Mouse (Mus musculus): ENCODE measurements around the gene Slc6a5. TPM values are rescaled to one million over a fixed set of nuclear protein-coding genes. Genes with fewer than 3 reads are reported as not detected.
A peak's percentile ranks its signal among the peaks of the same experiment; 100 is the strongest.

The Slc6a5 gene
- polyA plus RNA-seq, 1 experiment from 2014 or later = not detected

- ATAC-seq (no peak), DNase-seq (ENCODE audit: low spot score) (peak; percentile 63)
- Histone ChIP-seq H3K4me1 (ENCODE audit: control insufficient read depth, insufficient read depth, low read length) (0 out of 2 replicates have a peak, but pooled peaks cover 2% of the 10 kb centered on the region), H3K4me3 (ENCODE audit: low read depth, low read length) (no peak overlapping the region), H3K27ac (ENCODE audit: low read depth, low read length) (no peak overlapping the region), H3K4me2 (ENCODE audit: low read length) (no peak overlapping the region), H3K9ac (ENCODE audit: low read length) (no peak overlapping the region), H3K9me3 (replicated peaks; ENCODE audit: control insufficient read depth, low read length) (no peaks in the 10 kb centered on the region), H3K27me3 (replicated peaks; ENCODE audit: control insufficient read depth, insufficient read depth, low read length) (peaks cover 88% of the 10 kb centered on the region), H3K36me3 (ENCODE audit: control insufficient read depth, insufficient read depth, low read length) (no peaks in the 10 kb centered on the region)
- under 1% methylated on average over 16 of the region's 16 CpGs for WGBS
Measured at GRCm38 (mm10) chr7:49910361-49910760, 415 bp downstream of the Slc6a5 start.

GRCm38 (mm10) chr7:49911147-49911946 lies 1.4 kb downstream of the Slc6a5 start:
- no peak overlapping the region for H3K27ac ChIP-seq (ENCODE audit: low read depth, low read length)
- H3K4me3 ChIP-seq (ENCODE audit: low read depth, low read length) = no peak overlapping the region
- H3K27me3 ChIP-seq (replicated peaks; ENCODE audit: control insufficient read depth, insufficient read depth, low read length) = peaks cover 90% of the 10 kb centered on the region
- no peak overlapping the region for H3K4me2 ChIP-seq (ENCODE audit: low read length)
- WGBS = 2% methylated on average over 23 of the region's 23 CpGs
- DNase-seq (ENCODE audit: low spot score) = no peak
- H3K36me3 ChIP-seq (ENCODE audit: control insufficient read depth, insufficient read depth, low read length) = no peaks in the 10 kb centered on the region
- H3K9me3 ChIP-seq (replicated peaks; ENCODE audit: control insufficient read depth, low read length) = no peaks in the 10 kb centered on the region
- H3K9ac ChIP-seq (ENCODE audit: low read length) = no peak overlapping the region
- no peak for ATAC-seq
- H3K4me1 ChIP-seq (ENCODE audit: control insufficient read depth, insufficient read depth, low read length) = 0 out of 2 replicates have a peak, but pooled peaks cover 2% of the 10 kb centered on the region

- no peak for DNase-seq (ENCODE audit: low spot score)
- ATAC-seq = peak; percentile 14; the same call in 1 of the 2 replicates
- Histone ChIP-seq H3K9me3 (replicated peaks; ENCODE audit: control insufficient read depth, low read length) (no peaks in the 10 kb centered on the region), H3K9ac (ENCODE audit: low read length) (no peak overlapping the region), H3K4me2 (ENCODE audit: low read length) (no peak overlapping the region), H3K27me3 (replicated peaks; ENCODE audit: control insufficient read depth, insufficient read depth, low read length) (peaks cover 90% of the 10 kb centered on the region), H3K36me3 (ENCODE audit: control insufficient read depth, insufficient read depth, low read length) (no peaks in the 10 kb centered on the region), H3K4me1 (ENCODE audit: control insufficient read depth, insufficient read depth, low read length) (0 out of 2 replicates have a peak, but pooled peaks cover 2% of the 10 kb centered on the region), H3K27ac (ENCODE audit: low read depth, low read length) (no peak overlapping the region), H3K4me3 (ENCODE audit: low read depth, low read length) (no peak overlapping the region)
- 1% methylated on average over 26 of the region's 26 CpGs for WGBS
Measured at GRCm38 (mm10) chr7:49911947-49912262, 2.0 kb downstream of the Slc6a5 start.

- Histone ChIP-seq H3K27me3 (replicated peaks; ENCODE audit: control insufficient read depth, insufficient read depth, low read length) (peaks cover 90% of the 10 kb centered on the region), H3K27ac (ENCODE audit: low read depth, low read length) (no peak overlapping the region), H3K4me2 (ENCODE audit: low read length) (no peak overlapping the region), H3K9me3 (replicated peaks; ENCODE audit: control insufficient read depth, low read length) (no peaks in the 10 kb centered on the region), H3K9ac (ENCODE audit: low read length) (no peak overlapping the region), H3K4me3 (ENCODE audit: low read depth, low read length) (no peak overlapping the region), H3K36me3 (ENCODE audit: control insufficient read depth, insufficient read depth, low read length) (no peaks in the 10 kb centered on the region), H3K4me1 (ENCODE audit: control insufficient read depth, insufficient read depth, low read length) (0 out of 2 replicates have a peak, but pooled peaks cover 2% of the 10 kb centered on the region)
- WGBS = 3% methylated on average over 4 of the region's 4 CpGs
- ATAC-seq (no peak), DNase-seq (ENCODE audit: low spot score) (no peak)
Measured at GRCm38 (mm10) chr7:49913164-49913563, 3.2 kb downstream of the Slc6a5 start.

DNA sequence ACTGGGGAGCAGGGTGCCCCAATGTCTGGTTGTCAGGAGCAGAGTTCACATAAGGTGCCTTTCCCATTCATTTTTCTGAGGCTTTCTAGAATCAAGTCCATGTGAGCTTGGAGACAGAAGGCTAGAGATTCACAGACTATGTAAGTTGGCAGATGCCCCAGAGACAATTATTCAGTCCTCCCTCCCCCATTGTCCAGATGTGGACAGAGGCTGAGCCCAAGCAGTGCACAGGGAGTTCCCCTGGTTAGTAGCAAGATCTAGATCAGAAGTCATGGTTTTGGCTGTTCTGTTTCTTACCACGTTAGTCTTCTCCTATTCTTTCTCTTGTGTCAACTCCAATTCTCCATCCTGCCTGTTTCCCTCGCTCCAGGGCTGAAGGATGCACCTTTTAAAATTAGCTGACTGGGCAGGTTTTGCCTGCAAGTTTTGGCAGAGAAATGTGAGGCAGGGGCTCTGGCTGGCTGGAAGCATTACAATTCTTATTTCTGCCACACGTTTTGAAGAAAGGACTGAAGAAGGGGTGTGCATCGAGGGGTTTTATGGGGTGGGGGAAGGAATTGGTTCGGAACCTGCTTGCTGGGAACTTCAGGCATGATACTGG lies 3.9 kb downstream of the Slc6a5 start:
- 1% methylated on average over 5 of the region's 5 CpGs for WGBS
- no peak overlapping the region for H3K4me3 ChIP-seq (ENCODE audit: low read depth, low read length)
- H3K9me3 ChIP-seq (replicated peaks; ENCODE audit: control insufficient read depth, low read length) = no peaks in the 10 kb centered on the region
- no peak overlapping the region for H3K9ac ChIP-seq (ENCODE audit: low read length)
- no peak overlapping the region for H3K27ac ChIP-seq (ENCODE audit: low read depth, low read length)
- no peaks in the 10 kb centered on the region for H3K36me3 ChIP-seq (ENCODE audit: control insufficient read depth, insufficient read depth, low read length)
- H3K4me2 ChIP-seq (ENCODE audit: low read length) = no peak overlapping the region
- H3K27me3 ChIP-seq (replicated peaks; ENCODE audit: control insufficient read depth, insufficient read depth, low read length) = peaks cover 90% of the 10 kb centered on the region
- DNase-seq (ENCODE audit: low spot score) (no peak), ATAC-seq (no peak)
- H3K4me1 ChIP-seq (ENCODE audit: control insufficient read depth, insufficient read depth, low read length) = 0 out of 2 replicates have a peak, but pooled peaks cover 2% of the 10 kb centered on the region

DNA sequence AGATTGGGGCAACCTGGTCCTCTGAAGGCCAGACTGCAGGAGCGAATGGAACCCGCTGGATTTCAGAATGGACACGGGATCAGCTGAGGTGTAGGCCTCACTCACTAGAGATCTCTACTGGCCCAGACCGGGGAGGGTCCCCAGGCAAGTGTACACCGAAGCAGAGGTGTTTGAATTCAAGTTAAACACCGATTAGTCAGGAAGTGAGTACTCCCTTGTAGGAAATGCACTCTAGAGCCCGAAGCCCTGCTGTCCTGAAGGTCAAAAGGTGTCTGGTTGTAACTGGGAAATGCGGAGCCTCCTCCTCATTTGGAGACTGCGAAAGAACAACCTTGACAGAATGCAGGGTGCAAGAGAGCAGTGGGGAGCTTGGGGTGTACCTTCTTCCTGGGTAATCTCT lies 5.0 kb downstream of the Slc6a5 start:
- WGBS = 2% methylated on average over 9 of the region's 9 CpGs
- Histone ChIP-seq H3K27me3 (replicated peaks; ENCODE audit: control insufficient read depth, insufficient read depth, low read length) (peaks cover 91% of the 10 kb centered on the region), H3K36me3 (ENCODE audit: control insufficient read depth, insufficient read depth, low read length) (no peaks in the 10 kb centered on the region), H3K9ac (ENCODE audit: low read length) (no peak overlapping the region), H3K4me2 (ENCODE audit: low read length) (no peak overlapping the region), H3K4me3 (ENCODE audit: low read depth, low read length) (no peak overlapping the region), H3K27ac (ENCODE audit: low read depth, low read length) (no peak overlapping the region), H3K9me3 (replicated peaks; ENCODE audit: control insufficient read depth, low read length) (no peaks in the 10 kb centered on the region), H3K4me1 (ENCODE audit: control insufficient read depth, insufficient read depth, low read length) (0 out of 2 replicates have a peak, but pooled peaks cover 2% of the 10 kb centered on the region)
- DNase-seq (ENCODE audit: low spot score) = no peak
- no peak for ATAC-seq

DNA sequence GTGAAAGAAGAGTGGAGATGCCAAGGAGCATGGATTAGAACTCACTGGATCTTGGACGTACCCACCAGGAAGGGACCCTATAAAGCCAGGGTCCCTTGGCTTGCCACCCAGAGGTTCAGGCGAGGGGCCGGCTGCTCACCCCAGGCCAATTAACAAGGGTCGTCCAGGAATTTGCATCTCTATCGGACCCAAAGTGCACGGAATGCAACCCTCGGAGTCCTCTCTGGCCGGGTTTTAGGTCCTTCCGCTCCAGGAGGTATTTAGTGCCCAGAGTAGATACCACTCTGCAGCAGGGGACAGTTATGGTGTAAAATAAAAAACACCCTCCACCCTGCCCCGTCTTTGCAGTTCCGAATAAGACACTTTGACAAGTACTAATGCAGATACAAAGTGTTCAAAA lies 5.5 kb downstream of the Slc6a5 start:
- Histone ChIP-seq H3K27ac (ENCODE audit: low read depth, low read length) (no peak overlapping the region), H3K9ac (ENCODE audit: low read length) (no peak overlapping the region), H3K9me3 (replicated peaks; ENCODE audit: control insufficient read depth, low read length) (no peaks in the 10 kb centered on the region), H3K4me2 (ENCODE audit: low read length) (no peak overlapping the region), H3K4me3 (ENCODE audit: low read depth, low read length) (no peak overlapping the region), H3K27me3 (replicated peaks; ENCODE audit: control insufficient read depth, insufficient read depth, low read length) (peaks cover 91% of the 10 kb centered on the region), H3K4me1 (ENCODE audit: control insufficient read depth, insufficient read depth, low read length) (0 out of 2 replicates have a peak, but pooled peaks cover 2% of the 10 kb centered on the region), H3K36me3 (ENCODE audit: control insufficient read depth, insufficient read depth, low read length) (no peaks in the 10 kb centered on the region)
- ATAC-seq = no peak
- DNase-seq (ENCODE audit: low spot score) = no peak
- WGBS = under 1% methylated on average over 11 of the region's 11 CpGs

- no peak for ATAC-seq
- 87% methylated on average over 4 of the region's 4 CpGs for WGBS
Measured at GRCm38 (mm10) chr7:49919494-49919893, 9.5 kb downstream of the Slc6a5 start.

DNA sequence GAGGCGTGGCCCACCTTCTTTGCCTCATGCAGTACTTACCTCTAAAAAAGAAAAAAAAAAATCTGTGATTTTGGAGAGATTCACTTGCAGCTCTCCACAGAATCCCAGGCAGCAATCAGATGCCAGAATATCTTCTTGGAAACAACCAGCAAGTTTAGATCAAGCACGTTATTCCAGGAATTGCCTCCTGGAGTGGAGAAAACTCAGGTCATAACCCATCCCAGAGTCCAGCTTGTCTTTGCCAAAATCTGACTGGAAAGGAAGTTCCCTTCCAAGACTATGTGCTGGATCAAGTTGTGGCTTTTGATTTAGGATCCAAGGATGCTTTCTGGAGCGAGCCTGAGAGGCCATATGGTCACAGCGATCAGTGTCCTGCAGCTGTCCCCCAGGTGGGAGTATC lies 10.8 kb downstream of the Slc6a5 start:
- H3K27ac ChIP-seq (ENCODE audit: low read depth, low read length) = no peak overlapping the region
- ATAC-seq (no peak), DNase-seq (ENCODE audit: low spot score) (no peak)
- no peaks in the 10 kb centered on the region for H3K9me3 ChIP-seq (replicated peaks; ENCODE audit: control insufficient read depth, low read length)
- H3K9ac ChIP-seq (ENCODE audit: low read length) = no peak overlapping the region
- no peak overlapping the region for H3K4me3 ChIP-seq (ENCODE audit: low read depth, low read length)
- no peaks in the 10 kb centered on the region for H3K36me3 ChIP-seq (ENCODE audit: control insufficient read depth, insufficient read depth, low read length)
- 0 out of 2 replicates have a peak, but pooled peaks cover 4% of the 10 kb centered on the region for H3K4me1 ChIP-seq (ENCODE audit: control insufficient read depth, insufficient read depth, low read length)
- 85% methylated on average over 4 of the region's 4 CpGs for WGBS
- H3K4me2 ChIP-seq (ENCODE audit: low read length) = no peak overlapping the region
- peaks cover 70% of the 10 kb centered on the region for H3K27me3 ChIP-seq (replicated peaks; ENCODE audit: control insufficient read depth, insufficient read depth, low read length)

More at GRCm38 (mm10) chr7:49919494-49919893, 9.5 kb downstream of the Slc6a5 start:
- Histone ChIP-seq H3K27ac (ENCODE audit: low read depth, low read length) (no peak overlapping the region), H3K36me3 (ENCODE audit: control insufficient read depth, insufficient read depth, low read length) (no peaks in the 10 kb centered on the region), H3K27me3 (replicated peaks; ENCODE audit: control insufficient read depth, insufficient read depth, low read length) (peaks cover 76% of the 10 kb centered on the region), H3K9me3 (replicated peaks; ENCODE audit: control insufficient read depth, low read length) (no peaks in the 10 kb centered on the region), H3K9ac (ENCODE audit: low read length) (no peak overlapping the region), H3K4me2 (ENCODE audit: low read length) (no peak overlapping the region), H3K4me3 (ENCODE audit: low read depth, low read length) (no peak overlapping the region), H3K4me1 (ENCODE audit: control insufficient read depth, insufficient read depth, low read length) (0 out of 2 replicates have a peak, but pooled peaks cover 4% of the 10 kb centered on the region)
- no peak for DNase-seq (ENCODE audit: low spot score)
